Mouse (Mus musculus) lung, embryonic 16.5 days (tissue): ENCODE measurements around the gene Hnrnpa3. TPM values are rescaled to one million over a fixed set of nuclear protein-coding genes. Genes with fewer than 3 reads are reported as not detected.
"Not testable (repeated sequence)": the region's sequence is repeated elsewhere in the genome, so short reads cannot be mapped to it uniquely, and the experiment has no call there.

Experiments
- ATAC-seq: fragments of 200-750 bp; cut with Nextera tagmentation; 2 replicates; pipeline ENCODE4 v1.8.0; 2017; ENCODE audit warnings: low read depth, mild to moderate bottlenecking, moderate library complexity
- H3K27ac ChIP-seq: fragments of 300-500 bp; sonication (generic); 2 replicates; pipeline ENCODE4 v1.5.1; 2014; ENCODE audit warnings: mild to moderate bottlenecking, control low read depth, low read length
- H3K27me3 ChIP-seq: fragments of 300-500 bp; sonication (generic); 2 replicates; pipeline ENCODE4 v1.6.1; 2014; ENCODE audit warnings: low read depth, low read length, mixed read lengths; ENCODE audit not compliant: control insufficient read depth, insufficient read depth
- H3K36me3 ChIP-seq: fragments of 300-500 bp; sonication (generic); 2 replicates; pipeline ENCODE4 v1.6.1; 2014; ENCODE audit warnings: low read length; ENCODE audit not compliant: control insufficient read depth, insufficient read depth
- H3K4me1 ChIP-seq: fragments of 300-500 bp; sonication (generic); replicated peaks from 2 replicates; pipeline ENCODE4 v1.6.1; 2014; ENCODE audit warnings: low read length, mixed read lengths; ENCODE audit not compliant: control insufficient read depth, insufficient read depth
- H3K4me2 ChIP-seq: fragments of 300-500 bp; sonication (generic); 2 replicates; pipeline ENCODE4 v1.6.1; 2014; ENCODE audit warnings: low read depth, low read length, control low read depth
- H3K4me3 ChIP-seq: fragments of 300-500 bp; sonication (generic); 2 replicates; pipeline ENCODE4 v1.5.1; 2014; ENCODE audit warnings: mild to moderate bottlenecking, low read length, control low read depth
- H3K9ac ChIP-seq: fragments of 300-500 bp; sonication (generic); 2 replicates; pipeline ENCODE4 v1.6.1; 2014; ENCODE audit warnings: low read length, control low read depth
- H3K9me3 ChIP-seq: fragments of 300-500 bp; sonication (generic); 2 replicates; pipeline ENCODE4 v1.6.1; 2016; ENCODE audit warnings: low read length; ENCODE audit not compliant: control insufficient read depth
- WGBS: fragments of 180-500 bp; shearing (Covaris S2); extraction: QIAGEN DNeasy Blood & Tissue Kit; methylation state at CpG from one replicate; pipeline ENCODE4 v1.1.7; 2014; 5-methylcytosine and 5-hydroxymethylcytosine counted together
- polyA plus RNA-seq: library from polyadenylated mRNA; unstranded; fragments of >200 nt; fragmentation: Nextera tagmentation; extraction: Ambion mirVana; gene quantifications from 2 replicates; pipeline ENCODE4 v1.2.1, GENCODE M21; 2015

The Hnrnpa3 gene
- polyA plus RNA-seq, 1 experiment from 2014 or later, result 346 TPM

DNA sequence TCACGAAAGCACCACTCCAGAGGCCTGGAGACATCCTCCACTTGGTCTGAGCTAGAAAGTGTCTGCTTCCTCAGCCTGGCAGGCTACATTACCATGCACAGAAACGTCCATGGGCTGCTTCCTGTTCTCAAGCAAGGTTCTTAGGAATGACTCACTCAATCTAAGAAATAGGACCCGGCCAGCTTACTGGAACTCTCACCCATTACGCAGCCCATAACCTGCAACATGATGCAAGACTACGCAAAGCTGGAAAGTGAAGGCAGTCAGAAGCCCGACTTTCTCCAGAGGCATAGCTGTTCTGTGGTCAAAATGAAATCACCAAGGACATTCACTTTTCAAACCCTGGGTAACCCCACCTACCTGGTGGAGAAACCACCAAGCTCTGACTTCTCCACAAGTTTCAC, 26.4 kb downstream of the Hnrnpa3 start:
- Histone ChIP-seq H3K4me3 (no peak overlapping the region), H3K4me1 (peaks cover 44% of the 10 kb centered on the region), H3K27ac (peak overlapping the region; percentile 52), H3K9ac (0 out of 2 replicates have a peak overlapping the region, but pooled peaks have one; percentile 24), H3K9me3 (no peaks in the 10 kb centered on the region), H3K4me2 (no peak overlapping the region), H3K27me3 (no peaks in the 10 kb centered on the region), H3K36me3 (peaks cover 7% of the 10 kb centered on the region; the same call in 1 of the 2 replicates)
- 56% methylated on average over 6 of the region's 6 CpGs for WGBS
- ATAC-seq, result 0 out of 2 replicates have a peak, but pooled peaks have one; percentile 6

DNA sequence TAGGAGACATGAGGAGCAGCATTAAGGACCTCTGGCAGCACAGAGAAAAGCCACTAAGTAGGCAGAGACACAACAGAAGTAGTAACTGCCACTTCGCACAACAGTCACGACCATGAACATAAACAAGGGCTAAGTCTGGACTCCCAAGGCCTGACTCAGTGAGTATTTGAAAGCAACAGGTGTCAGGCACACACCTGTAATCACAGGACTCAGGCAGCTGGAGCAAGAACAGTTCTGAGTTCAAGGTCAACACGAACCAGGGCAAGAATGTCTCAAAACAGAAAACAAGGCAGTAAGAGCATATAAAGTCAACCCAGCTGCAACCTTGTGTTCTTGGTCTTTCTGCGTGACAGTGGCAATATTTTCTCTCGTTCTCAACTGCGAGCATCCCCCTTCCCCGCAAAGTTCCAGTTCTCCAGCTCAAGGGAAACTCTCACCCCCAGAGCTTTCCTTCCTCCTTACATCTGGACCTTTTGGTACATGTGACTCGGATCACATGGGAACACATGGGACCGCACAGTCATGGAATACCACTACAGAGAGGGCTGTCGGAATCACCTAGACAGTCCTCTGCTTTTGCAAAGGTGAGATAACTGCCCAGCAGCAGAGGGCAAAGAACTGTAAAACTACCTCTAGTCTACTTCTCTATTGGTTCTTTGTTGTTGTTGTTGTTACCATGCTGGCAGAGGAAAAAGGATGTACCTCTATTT, 28.1 kb downstream of the Hnrnpa3 start:
- H3K4me2 ChIP-seq, result no peak overlapping the region
- 84% methylated on average over 10 of the region's 10 CpGs for WGBS

DNA sequence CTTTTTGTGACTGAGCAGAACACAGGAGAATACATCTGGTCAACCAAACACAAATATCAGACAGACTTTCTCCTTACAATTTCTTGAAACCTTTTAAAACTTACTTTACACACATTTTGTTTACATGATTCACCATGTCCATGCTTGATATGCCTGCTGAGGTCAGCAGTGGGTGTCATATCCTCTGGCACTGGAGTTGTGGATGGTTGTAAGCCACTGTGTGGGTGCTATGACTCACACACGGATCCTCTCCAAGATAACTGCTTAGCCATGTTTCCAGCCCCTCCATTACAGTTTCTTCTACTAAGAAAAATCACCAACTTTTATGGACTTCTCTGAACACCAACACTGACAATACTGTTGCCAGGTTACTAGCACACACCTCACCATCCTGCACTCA, 29.8 kb downstream of the Hnrnpa3 start:
- no peaks in the 10 kb centered on the region for H3K27me3 ChIP-seq
- ATAC-seq, result no peak
- no peak overlapping the region for H3K9ac ChIP-seq
- no peaks in the 10 kb centered on the region for H3K9me3 ChIP-seq
- H3K4me1 ChIP-seq, result peaks cover 30% of the 10 kb centered on the region
- H3K4me3 ChIP-seq, result no peak overlapping the region
- 76% methylated on average over 1 of the region's 1 CpGs for WGBS
- no peak overlapping the region for H3K4me2 ChIP-seq
- H3K36me3 ChIP-seq, result 0 out of 2 replicates have a peak, but pooled peaks cover 2% of the 10 kb centered on the region
- no peak overlapping the region for H3K27ac ChIP-seq

More for the DNA sequence above, 28.1 kb downstream of the Hnrnpa3 start:
- H3K4me3 ChIP-seq, result no peak overlapping the region
- no peaks in the 10 kb centered on the region for H3K27me3 ChIP-seq
- no peak overlapping the region for H3K9ac ChIP-seq
- no peak overlapping the region for H3K27ac ChIP-seq
- ATAC-seq, result no peak
- 0 out of 2 replicates have a peak, but pooled peaks cover 2% of the 10 kb centered on the region for H3K36me3 ChIP-seq
- peaks cover 40% of the 10 kb centered on the region for H3K4me1 ChIP-seq
- no peaks in the 10 kb centered on the region for H3K9me3 ChIP-seq

DNA sequence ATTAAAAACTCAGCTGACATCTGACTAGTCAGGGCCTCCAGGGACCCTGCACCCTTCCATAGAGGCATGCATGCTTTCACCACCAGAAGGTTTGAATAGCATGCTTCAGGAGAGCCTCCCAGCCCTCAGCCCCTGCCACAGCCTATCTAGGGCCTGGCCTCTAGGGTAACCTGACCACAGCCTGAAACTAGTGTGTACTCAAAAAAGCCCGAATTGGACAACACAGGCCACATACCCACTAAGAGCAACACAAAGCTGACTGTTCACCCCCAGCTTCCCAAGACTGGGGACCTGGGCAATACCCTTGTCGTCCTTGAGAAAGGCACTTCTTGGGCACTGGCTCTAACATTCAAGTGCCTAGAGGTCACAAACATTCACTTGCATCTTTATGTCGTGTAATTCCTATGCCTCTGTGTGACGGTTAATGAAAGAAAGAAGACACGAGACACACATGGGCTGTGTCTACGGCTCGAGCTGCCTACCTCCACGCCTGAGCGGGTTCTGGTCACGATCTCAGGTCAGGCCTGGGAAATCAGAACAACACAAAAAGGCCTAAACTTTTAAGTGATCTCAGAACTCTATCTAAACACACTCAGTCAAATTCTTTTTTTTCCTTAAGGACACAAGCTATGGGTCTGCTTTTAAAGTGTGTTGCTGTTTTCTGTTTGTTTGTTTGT, 30.6 kb downstream of the Hnrnpa3 start:
- H3K9me3 ChIP-seq, result no peaks in the 10 kb centered on the region
- H3K4me3 ChIP-seq, result no peak overlapping the region
- H3K36me3 ChIP-seq, result 0 out of 2 replicates have a peak, but pooled peaks cover 2% of the 10 kb centered on the region
- no peak overlapping the region for H3K9ac ChIP-seq
- no peaks in the 10 kb centered on the region for H3K27me3 ChIP-seq
- no peak for ATAC-seq
- peaks cover 23% of the 10 kb centered on the region for H3K4me1 ChIP-seq
- no peak overlapping the region for H3K27ac ChIP-seq
- 82% methylated on average over 10 of the region's 10 CpGs for WGBS
- no peak overlapping the region for H3K4me2 ChIP-seq

DNA sequence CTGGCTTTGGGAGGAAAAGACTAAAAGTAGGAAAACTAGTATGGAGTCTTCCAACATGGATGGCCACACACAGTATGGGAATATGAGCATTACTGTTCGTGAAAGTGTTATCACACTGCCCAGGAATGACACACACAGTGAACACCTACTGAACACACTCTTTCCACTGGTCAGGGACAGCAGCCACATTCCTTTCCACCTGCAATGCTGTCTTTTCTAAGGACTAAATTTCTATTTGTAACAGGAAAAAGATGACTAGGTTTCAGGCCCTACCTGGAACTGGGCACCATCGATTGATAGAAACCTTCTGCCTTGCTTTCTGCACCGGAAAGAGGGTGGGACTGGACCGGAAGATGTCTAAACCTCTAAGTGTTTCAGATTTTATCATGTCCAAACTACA, 31.6 kb downstream of the Hnrnpa3 start:
- no peak for ATAC-seq
- Histone ChIP-seq H3K4me3 (no peak overlapping the region), H3K27ac (no peak overlapping the region), H3K9me3 (no peaks in the 10 kb centered on the region), H3K9ac (no peak overlapping the region), H3K4me1 (peaks cover 17% of the 10 kb centered on the region), H3K4me2 (no peak overlapping the region), H3K27me3 (no peaks in the 10 kb centered on the region), H3K36me3 (0 out of 2 replicates have a peak, but pooled peaks cover 2% of the 10 kb centered on the region)
- 88% methylated on average over 4 of the region's 4 CpGs for WGBS

DNA sequence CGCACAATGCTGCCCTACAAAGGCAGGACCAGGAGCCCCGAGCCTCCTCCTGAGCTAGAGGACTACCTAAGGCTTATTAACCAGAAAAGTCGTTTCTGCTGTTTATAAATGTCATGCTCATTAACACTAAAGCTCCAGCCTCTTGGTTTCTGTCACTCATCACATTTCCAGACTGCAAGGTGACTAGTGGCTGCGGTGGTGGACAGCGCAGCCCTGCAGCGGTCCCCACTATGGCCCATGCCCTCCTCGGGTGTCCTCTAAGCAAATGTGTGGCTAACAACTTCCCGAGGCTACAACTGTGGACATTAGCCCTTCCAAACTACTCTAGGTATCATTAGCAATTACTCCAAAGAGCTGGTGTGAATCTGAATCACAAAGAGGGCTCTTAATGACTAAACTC, 32.3 kb downstream of the Hnrnpa3 start:
- WGBS, result 74% methylated on average over 8 of the region's 8 CpGs
- H3K27ac ChIP-seq, result no peak overlapping the region
- H3K4me3 ChIP-seq, result no peak overlapping the region
- no peak overlapping the region for H3K4me2 ChIP-seq
- 0 out of 2 replicates have a peak, but pooled peaks cover 2% of the 10 kb centered on the region for H3K36me3 ChIP-seq
- no peak overlapping the region for H3K9ac ChIP-seq
- H3K9me3 ChIP-seq, result no peaks in the 10 kb centered on the region
- ATAC-seq, result no peak
- peaks cover 16% of the 10 kb centered on the region for H3K4me1 ChIP-seq
- no peaks in the 10 kb centered on the region for H3K27me3 ChIP-seq

DNA sequence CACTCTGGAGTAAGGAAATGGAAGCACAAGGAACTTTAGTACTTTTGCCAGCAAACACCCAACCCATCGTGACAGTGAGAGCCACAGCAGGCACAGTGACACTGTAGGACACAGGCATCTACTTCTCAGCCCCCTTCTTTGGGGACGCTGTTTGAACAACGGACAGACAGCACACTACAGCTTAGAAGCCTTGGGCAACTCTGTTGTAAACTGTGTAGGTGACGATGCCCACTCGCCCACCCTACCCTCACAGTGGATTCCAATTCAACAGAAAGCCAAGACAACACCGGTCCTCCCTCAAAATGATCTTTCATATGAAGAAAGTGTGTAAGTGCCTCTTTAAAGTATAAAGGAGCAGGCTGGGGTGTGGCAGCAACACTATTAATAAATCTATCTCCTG, 33.3 kb downstream of the Hnrnpa3 start:
- no peak overlapping the region for H3K4me3 ChIP-seq

DNA sequence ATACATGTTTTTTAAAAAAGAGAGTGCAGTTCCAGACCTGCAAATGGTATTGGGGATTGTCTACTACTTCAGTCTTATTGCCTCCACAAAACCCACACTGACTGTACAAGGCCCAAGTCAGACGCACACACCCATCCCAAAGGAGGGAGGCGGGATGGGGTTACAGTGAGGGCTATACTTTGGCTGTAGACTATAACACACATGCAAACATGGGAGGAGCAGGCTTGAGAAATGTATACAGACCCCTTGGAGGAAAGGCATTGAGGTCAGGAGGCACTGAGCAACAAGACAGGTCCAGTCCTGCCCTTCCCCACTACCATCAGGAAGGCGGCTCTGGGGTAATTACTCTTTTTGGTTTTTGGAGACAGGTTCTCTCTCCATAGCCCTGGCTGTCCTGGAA, 35.9 kb downstream of the Hnrnpa3 start:
- not testable (repeated sequence) for H3K9me3 ChIP-seq, ATAC-seq, H3K27ac ChIP-seq

More for the DNA sequence above, 33.3 kb downstream of the Hnrnpa3 start:
- WGBS, result 83% methylated on average over 6 of the region's 6 CpGs
- no peaks in the 10 kb centered on the region for H3K9me3 ChIP-seq
- H3K27ac ChIP-seq, result no peak overlapping the region
- H3K4me2 ChIP-seq, result no peak overlapping the region
- 0 out of 2 replicates have a peak, but pooled peaks cover 2% of the 10 kb centered on the region for H3K36me3 ChIP-seq
- no peaks in the 10 kb centered on the region for H3K27me3 ChIP-seq
- ATAC-seq, result no peak
- H3K9ac ChIP-seq, result no peak overlapping the region
- H3K4me1 ChIP-seq, result peaks cover 18% of the 10 kb centered on the region

DNA sequence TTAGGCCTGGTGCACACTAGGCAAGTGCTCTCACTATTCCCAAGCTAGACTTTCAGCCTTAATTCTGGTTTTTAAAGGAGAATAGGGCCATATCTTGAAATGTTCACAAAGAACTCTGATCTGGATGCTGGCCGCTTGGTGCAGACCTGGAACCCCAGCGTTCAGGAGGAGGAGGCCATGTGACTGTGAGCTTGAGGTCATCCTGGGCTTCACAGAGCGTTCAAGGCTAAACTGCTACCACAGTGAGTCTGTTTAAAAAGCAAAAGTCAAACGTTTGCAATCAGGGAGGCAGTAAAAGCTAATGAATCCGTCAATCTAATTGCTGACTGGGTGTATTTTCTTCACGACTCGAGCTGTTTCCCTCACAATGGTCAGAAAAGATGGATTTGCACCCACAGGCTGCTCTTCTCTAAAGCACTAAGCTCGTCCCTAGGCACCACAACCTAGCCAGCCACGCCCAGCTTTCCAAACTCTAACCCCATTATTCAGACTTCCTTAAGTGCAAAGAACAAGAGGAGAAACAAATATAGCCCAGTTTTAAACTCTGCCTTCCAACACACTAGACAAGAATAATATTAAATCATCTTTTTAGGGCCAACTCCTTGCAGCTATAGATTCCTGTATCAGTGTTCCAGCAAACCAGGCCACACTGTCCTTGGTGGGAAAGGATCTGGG, 36.8 kb downstream of the Hnrnpa3 start:
- no peak for ATAC-seq
- no peaks in the 10 kb centered on the region for H3K27me3 ChIP-seq
- H3K9ac ChIP-seq, result 0 out of 2 replicates have a peak overlapping the region, but pooled peaks have one; percentile 14
- H3K4me3 ChIP-seq, result no peak overlapping the region
- WGBS, result 52% methylated on average over 9 of the region's 9 CpGs
- no peaks in the 10 kb centered on the region for H3K9me3 ChIP-seq
- H3K27ac ChIP-seq, result no peak overlapping the region
- no peaks in the 10 kb centered on the region; the same call in 1 of the 2 replicates for H3K36me3 ChIP-seq
- H3K4me1 ChIP-seq, result peaks cover 34% of the 10 kb centered on the region
- H3K4me2 ChIP-seq, result no peak overlapping the region

More for the DNA sequence above, 35.9 kb downstream of the Hnrnpa3 start:
- not testable (repeated sequence) for H3K4me2 ChIP-seq, H3K36me3 ChIP-seq, H3K9ac ChIP-seq, H3K4me3 ChIP-seq, H3K27me3 ChIP-seq
- peaks cover 28% of the 10 kb centered on the region for H3K4me1 ChIP-seq
- 81% methylated on average over 3 of the region's 3 CpGs for WGBS
